Mouse (Mus musculus) myocyte (in vitro differentiated cells): Measurements from ENCODE around the gene Scrn2.

Experiments used
- CEBPB ChIP-seq: IDR thresholded peaks from 2 replicates; pipeline ENCODE4 v1.6.1; 2011; ENCODE audit warnings: mild to moderate bottlenecking, moderate library complexity; ENCODE audit not compliant: poor library complexity, insufficient read depth, severe bottlenecking
- POLR2A ChIP-seq: IDR thresholded peaks from one replicate; pipeline ENCODE4 v1.6.1; 2011; ENCODE audit warnings: low read depth, mild to moderate bottlenecking, control low read depth, moderate library complexity; ENCODE audit not compliant: insufficient read length
- USF1 ChIP-seq: IDR thresholded peaks from one replicate; pipeline ENCODE4 v1.6.1; 2011; ENCODE audit warnings: low read depth, mild to moderate bottlenecking, control low read depth, moderate library complexity

DNA sequence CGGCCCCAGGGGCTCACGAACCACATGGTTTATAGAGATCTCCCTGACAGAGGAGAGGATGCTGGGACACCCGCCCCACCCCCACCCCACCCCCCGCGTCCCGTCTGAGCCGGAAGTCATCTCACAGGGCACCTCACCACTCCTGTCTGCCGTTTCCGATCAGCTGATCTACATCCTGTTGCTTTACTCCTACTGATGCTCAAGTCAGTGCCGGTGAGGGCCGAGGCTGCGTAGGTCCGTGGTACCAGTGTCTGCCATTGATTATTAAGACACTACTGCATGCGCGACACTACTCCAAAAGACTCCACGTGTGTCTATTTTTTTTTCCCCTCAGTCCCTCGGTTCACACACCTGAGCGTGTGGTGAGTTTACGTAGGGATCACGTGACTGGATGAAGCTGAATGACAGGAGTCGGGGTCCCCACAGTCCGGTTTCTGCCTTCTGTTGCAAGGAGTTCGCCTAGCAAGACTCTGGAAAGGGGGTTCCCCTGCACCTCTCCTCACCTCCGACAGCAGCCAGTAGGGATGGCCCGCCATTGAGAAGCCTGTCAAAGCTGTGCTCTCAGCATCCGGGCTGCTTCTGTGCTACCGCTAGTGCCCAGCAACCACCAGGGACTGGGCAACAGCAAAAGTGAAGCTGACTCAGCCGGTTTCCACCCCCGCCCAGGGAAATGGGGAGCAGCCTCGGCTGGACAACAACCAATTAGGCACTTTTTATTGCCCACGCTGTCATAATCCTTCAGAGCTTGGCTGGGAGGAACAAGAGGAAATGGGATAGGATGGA, 41.7 kb upstream of the Scrn2 start:
- TF ChIP-seq USF1 (peak; percentile 84), POLR2A (peak; percentile 36), CEBPB (peak; percentile 70; the same call in 1 of the 2 replicates)
